Mouse (Mus musculus) stomach, embryonic 14.5 days (tissue): ENCODE data around the gene Psma7. TPM values are rescaled to one million over a fixed set of nuclear protein-coding genes. Genes with fewer than 3 reads are reported as not detected.

ENCODE experiments used
- ATAC-seq: fragments of 200-750 bp; cut with Nextera tagmentation; 2 replicates; pipeline ENCODE4 v1.8.0; 2017; ENCODE audit warnings: low read depth, moderate TSS enrichment; ENCODE audit not compliant: insufficient number of reproducible peaks, insufficient read depth, low FRiP score
- H3K27ac ChIP-seq: fragments of 300-500 bp; sonication (generic); 2 replicates; pipeline ENCODE4 v1.5.1; 2014; ENCODE audit warnings: mild to moderate bottlenecking, low read length, moderate library complexity, mixed read lengths
- H3K27me3 ChIP-seq: fragments of 300-500 bp; sonication (generic); 2 replicates; pipeline ENCODE4 v1.6.1; 2014; ENCODE audit warnings: low read length, control low read depth, mixed read lengths; ENCODE audit not compliant: control insufficient read depth, insufficient read depth
- H3K36me3 ChIP-seq: fragments of 300-500 bp; sonication (generic); 2 replicates; pipeline ENCODE4 v1.6.1; 2014; ENCODE audit warnings: mild to moderate bottlenecking, control low read depth, low read length, moderate library complexity, mixed read lengths; ENCODE audit not compliant: control insufficient read depth, insufficient read depth
- H3K4me1 ChIP-seq: fragments of 300-500 bp; sonication (generic); 2 replicates; pipeline ENCODE4 v1.6.1; 2014; ENCODE audit warnings: low read length, control low read depth, mixed read lengths; ENCODE audit not compliant: control insufficient read depth, insufficient read depth
- H3K4me2 ChIP-seq: fragments of 300-500 bp; sonication (generic); replicated peaks from 2 replicates; pipeline ENCODE4 v1.6.1; 2014; ENCODE audit warnings: low read depth, low read length, control low read depth
- H3K4me3 ChIP-seq: fragments of 300-500 bp; sonication (generic); 2 replicates; pipeline ENCODE4 v1.5.1; 2014; ENCODE audit warnings: low read depth, low read length, control low read depth
- H3K9ac ChIP-seq: fragments of 300-500 bp; sonication (generic); replicated peaks from 2 replicates; pipeline ENCODE4 v1.6.1; 2014; ENCODE audit warnings: low read depth, mild to moderate bottlenecking, control low read depth, low read length, moderate library complexity, mixed read lengths
- H3K9me3 ChIP-seq: fragments of 300-500 bp; sonication (generic); 2 replicates; pipeline ENCODE4 v1.6.1; 2016; ENCODE audit warnings: low read depth, low read length, control low read depth; ENCODE audit not compliant: control insufficient read depth
- WGBS: fragments of 180-500 bp; shearing (Covaris S2); extraction: QIAGEN DNeasy Blood & Tissue Kit; methylation state at CpG from one replicate; pipeline ENCODE4 v1.1.7; 2014; 5-methylcytosine and 5-hydroxymethylcytosine counted together
- polyA plus RNA-seq: library from polyadenylated mRNA; unstranded; fragments of >200 nt; fragmentation: Nextera tagmentation; extraction: Ambion mirVana; gene quantifications from 2 replicates; pipeline ENCODE4 v1.2.1, GENCODE M21; 2014

The Psma7 gene
- polyA plus RNA-seq, 1 experiment from 2014 or later: 480 TPM

GRCm38 (mm10) chr2:180034753-180035152 lies 7.5 kb downstream of the Psma7 start:
- 65% methylated on average over 5 of the region's 5 CpGs for WGBS
- no peaks in the 10 kb centered on the region for H3K4me1 ChIP-seq

GRCm38 (mm10) chr2:180033956-180034355 lies 8.3 kb downstream of the Psma7 start:
- no peaks in the 10 kb centered on the region for H3K4me1 ChIP-seq
- no peaks in the 10 kb centered on the region for H3K9me3 ChIP-seq
- H3K27me3 ChIP-seq: no peaks in the 10 kb centered on the region
- 0 out of 2 replicates have a peak, but pooled peaks have one; percentile 30 for ATAC-seq
- H3K9ac ChIP-seq: no peak overlapping the region
- no peak overlapping the region for H3K4me3 ChIP-seq
- peaks cover 76% of the 10 kb centered on the region for H3K36me3 ChIP-seq
- 71% methylated on average over 3 of the region's 3 CpGs for WGBS
- H3K4me2 ChIP-seq: no peak overlapping the region
- H3K27ac ChIP-seq: no peak overlapping the region

More at GRCm38 (mm10) chr2:180034753-180035152, 7.5 kb downstream of the Psma7 start:
- Histone ChIP-seq H3K9ac (no peak overlapping the region), H3K4me3 (no peak overlapping the region), H3K36me3 (peaks cover 70% of the 10 kb centered on the region), H3K27me3 (no peaks in the 10 kb centered on the region), H3K27ac (no peak overlapping the region), H3K9me3 (no peaks in the 10 kb centered on the region), H3K4me2 (no peak overlapping the region)
- ATAC-seq: no peak

GRCm38 (mm10) chr2:180032925-180033324 lies 9.3 kb downstream of the Psma7 start:
- Histone ChIP-seq H3K27ac (no peak overlapping the region), H3K36me3 (peaks cover 75% of the 10 kb centered on the region), H3K4me1 (peaks cover 2% of the 10 kb centered on the region; the same call in 1 of the 2 replicates), H3K27me3 (no peaks in the 10 kb centered on the region), H3K9me3 (no peaks in the 10 kb centered on the region), H3K4me3 (no peak overlapping the region), H3K9ac (no peak overlapping the region), H3K4me2 (no peak overlapping the region)
- 86% methylated on average over 3 of the region's 3 CpGs for WGBS
- no peak for ATAC-seq

GRCm38 (mm10) chr2:180031270-180031669 lies 11.0 kb downstream of the Psma7 start:
- no peak overlapping the region for H3K4me3 ChIP-seq
- H3K36me3 ChIP-seq: peaks cover 67% of the 10 kb centered on the region
- ATAC-seq: no peak
- H3K4me2 ChIP-seq: no peak overlapping the region
- H3K9me3 ChIP-seq: no peaks in the 10 kb centered on the region
- no peaks in the 10 kb centered on the region for H3K27me3 ChIP-seq
- peaks cover 18% of the 10 kb centered on the region for H3K4me1 ChIP-seq
- H3K27ac ChIP-seq: no peak overlapping the region
- WGBS: 92% methylated on average over 6 of the region's 6 CpGs
- no peak overlapping the region for H3K9ac ChIP-seq

- Histone ChIP-seq H3K36me3 (peaks cover 43% of the 10 kb centered on the region), H3K9ac (no peak overlapping the region), H3K27me3 (no peaks in the 10 kb centered on the region), H3K4me1 (peaks cover 26% of the 10 kb centered on the region), H3K4me2 (peak overlapping the region; percentile 91; the same call in 1 of the 2 replicates), H3K27ac (no peak overlapping the region), H3K9me3 (no peaks in the 10 kb centered on the region), H3K4me3 (0 out of 2 replicates have a peak overlapping the region, but pooled peaks have one; percentile 97)
- ATAC-seq: no peak
- 82% methylated on average over 9 of the region's 9 CpGs for WGBS
These were observed 14.5 kb downstream of the Psma7 start for GRCm38 (mm10) chr2:180027768-180028167.

- Histone ChIP-seq H3K27me3 (0 out of 2 replicates have a peak, but pooled peaks cover 6% of the 10 kb centered on the region), H3K9ac (peak overlapping the region; percentile 89), H3K4me1 (peaks cover 26% of the 10 kb centered on the region), H3K4me3 (peak overlapping the region; percentile 97), H3K27ac (0 out of 2 replicates have a peak overlapping the region, but pooled peaks have one; percentile 10), H3K36me3 (peaks cover 24% of the 10 kb centered on the region), H3K4me2 (peak overlapping the region; percentile 91), H3K9me3 (no peaks in the 10 kb centered on the region)
- ATAC-seq: no peak
- WGBS: 5% methylated on average over 6 of the region's 6 CpGs
These were observed 16.4 kb downstream of the Psma7 start for GRCm38 (mm10) chr2:180025861-180026200.

GRCm38 (mm10) chr2:180025135-180025860 lies 16.9 kb downstream of the Psma7 start:
- 0 out of 2 replicates have a peak, but pooled peaks cover 6% of the 10 kb centered on the region for H3K27me3 ChIP-seq
- no peaks in the 10 kb centered on the region for H3K9me3 ChIP-seq
- under 1% methylated on average over 74 of the region's 84 CpGs for WGBS
- H3K36me3 ChIP-seq: peaks cover 19% of the 10 kb centered on the region; the same call in 1 of the 2 replicates
- peak overlapping the region; percentile 92 for H3K27ac ChIP-seq
- peak overlapping the region; percentile 89 for H3K9ac ChIP-seq
- peak overlapping the region; percentile 91 for H3K4me2 ChIP-seq
- peaks cover 26% of the 10 kb centered on the region for H3K4me1 ChIP-seq
- no peak for ATAC-seq
- peak overlapping the region; percentile 97 for H3K4me3 ChIP-seq

GRCm38 (mm10) chr2:180024401-180025098 lies 17.7 kb downstream of the Psma7 start, which contains the start of gene Lsm14b:
TSS of gene Lsm14b (plus strand) at chr2:180024987.
- peaks cover 26% of the 10 kb centered on the region for H3K4me1 ChIP-seq
- whole genome bisulfite sequencing: under 1% methylated on average over 71 of the region's 80 CpGs
- H3K27me3 ChIP-seq: 0 out of 2 replicates have a peak, but pooled peaks cover 6% of the 10 kb centered on the region
- peak within 1 kb of the TSS; percentile 91 for H3K4me2 ChIP-seq
- peak; percentile 96 for ATAC-seq
- H3K9me3 ChIP-seq: no peaks in the 10 kb centered on the region
- peak within 1 kb of the TSS; percentile 92 for H3K27ac ChIP-seq
- peak within 1 kb of the TSS; percentile 97 for H3K4me3 ChIP-seq
- peak within 1 kb of the TSS; percentile 89 for H3K9ac ChIP-seq
- H3K36me3 ChIP-seq: peaks cover 18% of the 10 kb centered on the region; the same call in 1 of the 2 replicates
